Mouse (Mus musculus) CD8-positive naive resting alpha-beta T cell, adult 2 months (primary cell): ENCODE measurements at regions not wholly inside any gene's neighbourhood (a gene's known extent, or its start where the extent isn't known, plus 50 kb on each side); places are given as distances from the start of the nearest gene placed in this dataset.
"Not testable (repeated sequence)": the region's sequence is repeated elsewhere in the genome, so short reads cannot be mapped to it uniquely, and the experiment has no call there.

Experiments
- DNase-seq, 2 experiments: peaks; one replicate each; pipeline ENCODE4 v3.0.0; 2022; ENCODE audit warnings: low read depth in 2 of 2, low spot score in 2 of 2

DNA sequence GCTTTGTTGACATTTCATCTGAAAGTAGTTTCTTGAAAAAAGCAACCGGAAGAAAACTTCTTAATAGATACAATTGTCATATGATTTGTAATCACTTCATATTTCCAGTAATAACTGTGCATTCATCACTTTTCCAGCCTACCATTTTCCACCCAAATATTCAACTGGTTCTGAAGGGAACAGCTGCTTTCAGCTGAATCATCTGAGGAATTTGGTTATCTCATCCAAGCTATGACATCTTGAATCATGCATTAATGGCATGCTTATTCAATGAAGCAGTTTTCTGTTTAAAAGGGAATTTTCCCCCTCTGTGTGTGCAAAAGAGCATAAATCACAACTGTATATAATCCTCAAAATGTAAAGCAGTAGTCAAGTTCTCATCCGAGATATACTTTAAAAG is 97.2 kb upstream of the Cdk6 start:
- DNase-seq = not testable (repeated sequence)

DNA sequence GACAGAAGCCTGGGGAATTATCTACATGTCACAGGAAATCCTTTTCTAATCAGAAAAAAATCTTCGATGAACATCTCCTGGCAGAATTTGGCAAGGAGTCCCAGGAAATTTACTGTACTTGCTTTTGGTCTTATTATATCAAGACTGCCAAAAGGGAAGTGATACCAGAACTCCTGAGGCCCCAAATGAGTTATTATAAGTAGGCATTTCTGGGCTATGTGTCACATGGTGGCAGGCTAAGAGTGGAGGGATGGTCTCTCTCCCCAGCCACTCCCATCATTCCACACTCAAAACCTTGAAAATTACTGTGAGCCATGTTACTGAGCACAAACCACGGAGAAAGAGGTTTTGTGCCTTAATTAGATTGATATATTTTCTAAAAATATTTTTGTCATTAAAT is 94.0 kb upstream of the Cdk6 start:
- DNase-seq = no peak

DNA sequence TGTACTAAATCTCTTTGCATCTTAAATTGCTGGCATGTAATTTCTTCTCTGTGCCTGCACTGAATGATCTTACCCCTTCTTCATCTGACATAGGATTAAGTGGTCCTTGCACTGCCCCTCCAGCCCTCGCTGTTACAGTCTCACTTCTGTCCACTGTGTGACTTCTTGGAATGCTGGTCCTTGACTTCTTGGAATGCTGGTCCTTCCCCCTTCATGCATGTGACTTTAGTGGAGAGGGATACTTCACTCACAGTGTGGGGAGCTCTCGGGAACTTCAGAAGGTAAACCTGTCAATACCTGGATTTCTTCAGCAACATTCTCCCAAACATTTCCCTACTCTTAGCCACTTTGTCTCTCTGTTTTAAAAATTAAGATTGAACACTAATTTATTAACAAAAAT is 91.0 kb upstream of the Cdk6 start:
- DNase-seq = no peak

- no peak for DNase-seq
These were observed 81.0 kb upstream of the Cdk6 start for GRCm38 (mm10) chr5:3260289-3260688.

DNA sequence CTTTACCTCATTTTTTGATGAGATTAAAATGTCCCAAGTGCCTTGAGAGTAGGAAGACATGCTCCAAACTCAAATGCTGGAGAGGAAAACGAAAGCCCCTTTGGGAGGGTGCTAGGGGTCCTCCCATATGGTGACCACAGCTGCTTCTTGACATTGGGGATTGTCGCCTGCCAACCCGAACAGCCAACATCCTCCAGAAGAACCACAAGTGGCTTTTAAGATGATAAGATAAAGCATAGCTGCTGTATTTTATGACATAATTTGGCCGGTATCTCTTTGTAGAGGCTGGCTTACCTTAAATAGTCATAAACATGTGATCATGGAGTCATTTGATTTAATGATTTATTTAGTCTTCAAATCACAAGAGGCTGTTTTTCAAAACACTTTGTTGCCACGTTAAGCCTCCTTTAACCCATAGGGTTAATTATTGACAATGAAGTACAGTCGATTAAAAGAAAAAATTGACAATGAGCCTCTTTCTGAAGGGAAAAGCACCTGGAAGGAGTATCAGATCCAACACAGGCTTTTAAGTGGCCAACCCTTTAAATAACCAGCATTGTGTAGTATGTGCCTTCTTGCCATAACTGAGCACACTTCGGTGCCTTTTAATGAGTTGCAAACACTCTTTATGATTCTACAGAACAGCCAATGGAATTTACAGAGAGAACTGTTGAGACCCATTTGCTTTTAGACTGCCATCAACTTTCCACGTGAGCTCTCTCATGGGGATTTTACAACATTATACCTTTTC is 76.1 kb upstream of the Cdk6 start:
- not testable (repeated sequence) for DNase-seq

DNA sequence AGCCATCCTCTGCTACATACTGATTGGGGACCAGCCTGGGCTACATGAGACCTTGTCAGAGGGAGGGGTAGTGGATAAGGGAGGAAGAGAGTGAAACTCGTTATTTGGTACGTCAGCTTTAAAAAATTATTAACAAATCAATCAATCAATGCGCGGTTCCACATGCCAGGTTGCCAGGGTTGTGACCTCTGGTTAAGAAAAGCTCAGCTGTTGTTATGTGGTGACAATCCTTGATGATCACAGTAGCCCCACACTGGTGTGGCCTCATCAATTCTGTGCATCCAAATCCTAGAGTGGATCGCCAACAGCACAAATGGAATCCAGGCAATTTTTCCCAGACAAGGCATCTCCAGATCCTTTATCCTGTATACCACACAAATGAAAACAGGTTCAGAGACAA is 74.3 kb upstream of the Cdk6 start:
- DNase-seq = no peak

GRCm38 (mm10) chr5:3269760-3270159 is 71.5 kb upstream of the Cdk6 start:
- no peak for DNase-seq

- DNase-seq = not testable (repeated sequence)
These were observed 68.1 kb upstream of the Cdk6 start for GRCm38 (mm10) chr5:3273140-3273539.

- not testable (repeated sequence) for DNase-seq
These were observed 64.0 kb upstream of the Cdk6 start for GRCm38 (mm10) chr5:3277241-3277640.

DNA sequence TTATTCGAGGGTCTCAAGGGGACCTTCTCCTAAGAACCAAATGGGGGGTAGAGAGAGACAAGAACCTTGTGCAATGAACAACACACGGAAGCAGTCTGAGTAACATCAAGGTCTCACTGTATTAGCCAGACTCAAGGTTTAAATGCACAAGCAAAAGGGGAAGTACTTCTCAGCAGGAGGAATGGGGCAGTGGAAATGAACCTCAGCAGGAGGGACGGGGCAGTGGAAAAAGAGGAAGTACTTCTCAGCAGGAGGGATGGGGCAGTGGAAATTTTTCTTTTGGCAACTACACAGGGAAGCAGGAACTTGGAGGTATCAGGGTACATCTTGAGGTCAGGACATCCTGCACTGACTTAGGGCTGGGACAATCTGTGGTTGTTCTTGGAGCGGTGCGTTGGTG is 62.3 kb upstream of the Cdk6 start:
- DNase-seq = not testable (repeated sequence)

DNA sequence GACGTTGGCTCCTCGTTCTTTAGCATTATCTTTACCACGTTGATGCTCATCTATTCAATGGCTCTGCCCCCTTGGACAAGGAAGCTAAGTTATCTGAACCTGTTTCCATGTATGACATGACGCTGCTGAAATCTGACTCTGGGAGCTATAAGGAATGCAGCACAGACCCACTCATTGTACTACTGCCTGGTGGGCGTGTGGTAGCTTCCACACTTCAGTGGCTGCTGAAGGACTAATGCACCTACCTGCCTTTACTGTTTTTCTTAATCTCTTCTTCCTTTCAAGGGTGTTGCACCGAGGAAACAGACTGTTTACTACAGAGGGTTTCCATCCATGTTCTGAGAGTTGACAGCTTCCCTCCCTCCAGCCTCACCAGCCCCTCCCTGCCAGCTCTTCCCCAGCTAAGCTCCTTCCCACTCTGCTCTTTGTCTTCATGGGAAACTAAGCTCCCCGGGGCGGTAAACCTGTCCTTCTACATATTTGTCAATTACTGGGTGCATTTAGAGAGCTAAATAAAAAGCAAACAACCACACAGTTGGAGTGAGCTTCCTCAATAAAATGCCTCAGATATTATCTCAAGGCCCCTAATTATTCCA is 59.3 kb upstream of the Cdk6 start:
- DNase-seq = not testable (repeated sequence)

- DNase-seq = no peak
These were observed 58.2 kb upstream of the Cdk6 start for GRCm38 (mm10) chr5:3283083-3283482.

GRCm38 (mm10) chr5:3284335-3284734 is 57.0 kb upstream of the Cdk6 start:
- DNase-seq = not testable (repeated sequence)

- not testable (repeated sequence) for DNase-seq
These were observed 51.3 kb upstream of the Cdk6 start for GRCm38 (mm10) chr5:3289991-3290417.
